Mouse (Mus musculus) embryo, embryonic 10.5 days (tissue): ENCODE results near the gene Nceh1.

Experiments
- DNase-seq: peaks from one replicate; pipeline ENCODE4 v3.0.0-alpha.2; 2015; ENCODE audit warnings: low spot score

Nceh1 gene

DNA sequence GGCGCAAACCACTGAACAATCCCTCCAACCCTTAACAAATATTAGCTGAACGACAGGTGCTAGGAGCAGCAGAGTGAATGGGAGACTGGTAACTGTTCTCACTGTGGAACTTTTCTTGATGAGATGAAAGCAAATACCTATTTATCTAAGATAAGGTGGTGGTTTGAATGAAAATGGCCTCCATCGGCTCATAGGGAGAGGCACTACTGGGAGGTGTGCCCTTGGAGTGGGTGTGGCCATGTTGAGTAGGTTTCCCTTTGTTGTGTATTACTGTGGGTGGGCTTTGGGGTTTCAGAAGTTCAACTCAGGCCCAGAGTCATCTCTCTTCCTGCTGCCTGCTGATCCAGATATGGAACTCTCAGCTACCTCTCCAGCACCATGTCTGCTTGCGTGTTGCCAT, 8.1 kb downstream of the Nceh1 start:
- no peak for DNase-seq

DNA sequence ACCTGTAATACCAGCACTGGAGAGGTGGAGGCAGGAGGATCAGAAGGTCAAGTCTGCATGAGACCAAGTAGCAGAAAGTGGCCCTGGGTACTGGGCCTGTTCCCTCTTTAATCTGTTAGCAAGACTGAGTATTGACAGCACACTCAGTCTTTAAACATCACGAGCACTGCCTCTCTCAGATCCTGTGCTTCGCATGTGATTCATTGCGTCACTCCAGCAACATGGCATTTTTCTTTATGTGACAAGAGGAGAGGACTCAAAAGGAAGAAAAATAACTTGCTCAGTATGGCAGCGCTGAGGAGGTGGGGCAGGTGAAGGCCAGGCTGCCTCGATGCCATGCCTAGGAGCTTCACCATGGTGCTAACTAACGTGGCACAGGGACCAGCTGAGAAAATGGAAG, 9.1 kb downstream of the Nceh1 start:
- no peak for DNase-seq

DNA sequence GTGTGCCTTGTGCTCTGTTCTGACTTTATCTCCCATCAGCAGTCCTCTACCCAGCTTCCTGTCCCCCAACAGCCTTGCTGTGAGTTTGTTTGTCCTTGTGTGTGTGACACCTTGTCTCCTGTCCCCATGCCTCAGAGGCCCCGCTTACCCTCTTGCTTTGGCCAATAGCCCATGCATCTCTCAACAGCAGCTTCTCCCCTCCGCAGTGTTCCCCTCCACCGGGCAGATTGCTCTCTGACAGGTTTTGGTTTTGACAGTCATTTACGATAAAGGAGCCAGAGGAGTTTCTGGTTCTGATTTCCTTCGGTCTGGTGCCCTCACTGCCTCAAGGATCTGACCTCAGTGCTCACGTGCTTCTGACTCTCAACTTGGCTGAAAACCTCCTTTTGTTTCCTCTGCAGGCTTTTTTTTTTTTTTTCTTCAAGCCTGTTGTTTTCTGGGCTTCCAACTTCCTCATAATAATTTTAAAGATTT, 11.1 kb downstream of the Nceh1 start:
- DNase-seq, result peak; percentile 19

DNA sequence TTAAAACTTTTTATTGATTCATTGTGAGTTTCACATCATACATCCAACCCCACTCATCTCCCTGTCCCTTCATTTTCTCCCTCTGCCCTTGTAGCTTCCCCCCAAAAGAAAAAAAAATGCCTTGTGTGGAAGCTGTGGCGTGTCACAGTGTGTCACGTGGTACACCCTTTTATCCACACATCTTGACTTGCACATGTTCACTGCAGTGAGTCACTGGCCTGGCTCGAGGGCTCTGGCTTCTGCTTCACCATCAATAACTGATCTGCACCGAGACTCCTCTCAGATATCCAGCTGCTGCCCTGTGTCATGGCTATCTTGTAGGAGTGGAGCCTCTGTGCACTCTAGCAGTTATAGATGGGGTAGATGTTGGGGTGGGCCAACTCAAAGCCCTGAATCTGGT, 12.4 kb downstream of the Nceh1 start:
- no peak for DNase-seq

DNA sequence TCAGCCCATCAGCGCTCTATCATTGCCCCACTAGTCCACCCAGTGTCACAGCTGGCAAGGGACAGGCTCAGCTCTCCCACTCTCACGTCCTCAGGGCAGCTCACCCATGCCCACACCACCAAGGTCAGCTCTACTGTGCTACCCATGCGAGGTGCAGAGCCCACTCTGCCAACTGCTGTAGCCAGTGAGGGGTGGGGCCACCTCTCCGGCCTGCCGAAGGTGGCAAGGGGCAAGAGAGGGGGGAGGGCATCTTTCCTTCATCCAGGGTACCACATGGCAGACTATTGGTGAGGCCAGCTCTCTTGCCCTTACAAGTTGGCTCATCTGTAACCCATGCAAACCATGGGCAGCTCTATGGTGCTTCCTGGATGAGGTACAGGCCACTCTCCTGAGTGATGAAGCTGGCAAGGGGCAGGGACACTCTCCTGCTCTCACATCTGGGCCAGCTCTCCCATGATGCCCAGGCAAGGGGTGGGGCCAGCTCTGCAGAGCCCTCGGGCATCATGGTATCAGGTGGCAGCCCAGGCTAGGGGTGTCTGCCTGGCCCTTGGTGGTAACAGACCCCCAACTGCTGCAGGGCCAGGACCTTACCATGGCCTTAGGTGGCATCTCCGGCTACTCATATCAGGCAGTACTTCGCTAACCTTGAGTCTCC, 12.9 kb downstream of the Nceh1 start:
- no peak for DNase-seq

DNA sequence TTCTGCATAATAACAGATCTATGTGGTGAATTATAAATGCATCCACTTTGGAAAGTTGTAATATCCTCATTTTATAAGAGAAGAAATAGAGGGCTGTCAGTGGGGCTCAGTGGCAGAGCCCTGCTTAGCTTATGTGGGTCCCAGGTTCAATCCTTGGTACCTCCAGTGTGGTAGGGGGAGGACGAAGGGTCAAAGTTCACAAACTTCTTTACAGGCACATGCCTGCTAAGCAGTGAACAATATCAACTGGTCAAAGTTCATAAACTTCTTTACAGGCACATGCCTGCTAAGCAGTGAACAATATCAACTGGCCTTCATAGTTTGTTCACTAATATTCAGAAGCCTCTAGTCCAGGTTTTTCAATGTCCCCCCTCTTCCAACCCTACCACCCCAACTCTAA, 13.8 kb downstream of the Nceh1 start:
- no peak for DNase-seq

DNA sequence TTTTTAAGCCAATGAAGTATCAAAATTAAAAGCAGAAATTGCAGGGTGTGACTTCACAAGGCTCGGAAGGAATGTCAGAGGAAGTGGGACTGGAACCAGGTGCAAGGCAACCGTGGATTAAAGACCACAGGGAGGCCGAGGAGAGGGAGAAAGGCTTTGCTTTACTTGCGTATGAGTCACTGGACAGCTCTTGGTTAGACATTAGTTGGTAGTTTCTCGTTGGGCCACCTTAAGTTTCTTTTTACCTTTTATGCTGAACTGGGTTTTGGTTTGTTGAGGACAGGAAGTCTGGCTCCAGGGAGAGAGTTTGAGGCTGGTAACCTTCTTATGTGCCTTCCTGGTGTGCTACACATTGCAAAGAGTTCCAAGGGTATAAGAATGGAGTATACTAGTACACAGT, 15.1 kb downstream of the Nceh1 start:
- DNase-seq, result no peak

DNA sequence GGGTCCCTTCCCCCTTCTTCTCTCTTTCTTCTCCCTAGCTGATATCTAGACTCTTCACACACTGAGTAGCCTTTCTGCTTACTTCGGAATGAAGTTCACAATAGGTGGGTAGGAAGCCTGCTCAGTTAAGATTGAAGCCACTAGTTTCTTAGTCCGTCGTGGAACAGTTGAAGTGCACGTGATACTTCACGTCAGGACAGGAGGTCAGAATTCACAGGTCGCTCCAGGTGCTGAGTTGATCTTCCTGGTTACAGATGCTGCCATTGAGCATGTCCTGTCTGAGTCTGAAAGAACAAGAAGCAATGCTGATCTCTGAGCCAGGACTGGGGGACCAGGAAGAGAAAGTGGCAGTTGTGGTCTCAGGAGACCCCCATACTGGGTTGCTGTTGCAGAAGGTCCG, 16.4 kb downstream of the Nceh1 start:
- DNase-seq, result no peak

DNA sequence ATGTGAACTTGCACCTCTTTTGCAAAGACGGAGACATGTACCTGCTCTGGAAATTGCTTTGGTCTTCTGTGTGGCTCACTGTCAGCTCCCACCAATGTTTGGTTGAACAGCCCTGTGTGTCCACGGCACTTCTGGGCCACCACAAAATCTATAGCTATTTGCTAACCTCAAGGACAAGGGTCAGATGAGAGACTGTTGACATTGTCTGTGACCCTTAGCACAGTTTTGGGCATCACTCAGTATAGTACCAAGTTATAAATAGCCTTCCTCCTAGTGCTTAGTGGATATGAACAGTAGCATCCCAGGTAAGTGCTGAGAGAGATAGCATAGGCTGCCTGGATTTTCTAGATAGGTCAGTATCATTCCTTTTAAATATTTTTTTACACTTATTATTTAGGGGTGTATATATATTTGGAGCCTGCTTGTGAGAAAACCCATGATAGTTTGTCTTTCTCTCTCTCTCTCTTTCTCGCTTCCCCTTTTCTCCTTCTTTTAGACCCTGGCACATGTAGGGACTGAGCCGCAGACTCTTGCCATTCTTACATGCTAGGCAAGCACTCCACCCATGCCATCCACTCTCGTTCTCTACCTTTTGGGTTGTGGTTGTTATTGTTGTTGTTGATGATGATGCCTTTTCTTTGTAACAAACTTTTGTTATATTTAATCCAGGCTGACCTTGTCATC, 19.1 kb downstream of the Nceh1 start:
- no peak for DNase-seq

DNA sequence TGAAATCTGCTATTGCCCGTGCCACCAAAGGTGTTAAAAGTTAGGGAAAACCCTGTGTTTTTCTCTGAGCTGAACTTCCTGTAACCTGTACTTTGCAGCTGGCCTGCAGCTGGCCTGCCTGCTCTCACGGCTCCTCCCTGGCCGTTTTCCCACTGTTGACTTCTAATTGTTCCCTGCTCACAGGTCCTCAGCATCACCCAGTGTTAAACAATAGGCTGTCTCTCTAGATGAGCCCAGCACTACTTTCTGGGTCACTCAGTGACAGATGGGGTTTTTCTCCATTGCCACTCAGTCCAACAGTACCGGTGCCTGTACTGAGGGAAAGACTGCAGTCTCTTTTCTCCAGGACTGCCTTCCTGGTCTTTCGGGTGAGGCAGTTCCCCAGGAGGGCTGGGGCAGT, 22.3 kb downstream of the Nceh1 start:
- DNase-seq, result peak; percentile 26

DNA sequence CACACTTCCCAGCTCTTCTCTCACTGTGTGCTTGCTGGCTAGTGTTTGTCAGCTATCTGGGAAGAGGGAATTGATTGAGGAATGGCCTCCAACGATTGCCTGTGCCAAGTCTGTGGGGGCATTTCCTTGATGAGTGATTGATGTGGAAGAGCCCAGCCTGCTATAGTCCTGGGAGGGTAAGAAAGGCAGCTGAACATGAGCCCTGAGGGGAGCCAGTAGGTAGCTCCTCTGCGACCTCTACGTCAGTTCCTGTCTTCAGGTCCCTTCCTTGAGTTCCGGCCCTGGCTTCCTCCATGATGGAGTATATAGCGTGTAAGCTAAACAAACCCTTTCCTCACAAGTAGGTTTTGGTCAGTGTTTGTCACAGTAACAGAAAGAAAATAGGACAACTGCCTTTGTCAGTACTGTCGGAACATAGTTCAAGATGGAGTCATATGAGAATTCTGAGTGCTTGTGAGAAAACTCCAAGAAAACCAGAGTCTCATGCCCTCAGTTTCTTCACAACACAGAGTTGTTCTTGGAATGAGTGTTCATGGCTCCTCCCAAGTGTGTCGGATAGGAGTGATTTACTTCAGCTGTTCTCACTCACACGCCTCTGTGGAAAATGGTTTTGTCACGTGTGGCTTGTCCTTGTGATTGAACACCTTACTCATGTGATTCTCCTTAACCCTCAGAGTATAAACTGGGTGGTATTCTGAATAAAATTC, 22.9 kb downstream of the Nceh1 start:
- DNase-seq, result no peak

DNA sequence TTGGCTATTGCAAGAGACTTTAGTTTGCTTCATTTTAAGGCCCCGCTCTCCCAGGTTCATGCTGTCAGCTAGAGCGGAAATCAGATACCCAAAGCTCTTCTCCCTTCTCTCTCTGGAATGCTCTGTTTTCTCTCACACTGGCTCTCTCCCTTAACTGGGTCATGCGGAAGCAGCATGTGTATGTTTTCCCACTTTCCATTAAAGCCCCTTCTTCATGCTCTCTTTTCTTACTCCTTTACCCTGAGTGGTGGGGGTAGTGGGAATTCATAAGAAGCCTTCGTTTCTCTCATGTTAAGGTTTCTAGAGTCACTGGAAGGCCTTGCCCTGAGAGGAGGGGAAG, 23.4 kb downstream of the Nceh1 start:
- no peak for DNase-seq

DNA sequence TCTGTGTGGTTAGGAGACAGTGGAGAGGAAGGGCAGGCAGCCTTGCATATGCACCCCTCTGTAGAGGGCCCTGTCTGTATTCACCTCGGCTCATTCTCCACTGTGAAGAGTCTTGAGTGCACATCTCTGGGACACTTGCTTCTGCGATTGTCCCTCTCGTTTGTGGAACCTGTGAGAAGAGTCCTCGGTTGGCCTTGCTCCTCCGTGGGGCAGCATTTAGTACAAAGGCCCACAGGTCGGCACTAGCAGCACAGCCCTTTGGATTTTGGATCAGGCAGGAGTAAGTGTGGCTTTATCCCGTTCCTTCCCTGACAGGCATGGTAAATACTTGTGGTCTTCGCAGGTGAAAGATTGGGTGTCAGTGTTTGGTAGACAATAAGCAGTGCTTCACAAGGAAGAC, 23.8 kb downstream of the Nceh1 start:
- no peak for DNase-seq

DNA sequence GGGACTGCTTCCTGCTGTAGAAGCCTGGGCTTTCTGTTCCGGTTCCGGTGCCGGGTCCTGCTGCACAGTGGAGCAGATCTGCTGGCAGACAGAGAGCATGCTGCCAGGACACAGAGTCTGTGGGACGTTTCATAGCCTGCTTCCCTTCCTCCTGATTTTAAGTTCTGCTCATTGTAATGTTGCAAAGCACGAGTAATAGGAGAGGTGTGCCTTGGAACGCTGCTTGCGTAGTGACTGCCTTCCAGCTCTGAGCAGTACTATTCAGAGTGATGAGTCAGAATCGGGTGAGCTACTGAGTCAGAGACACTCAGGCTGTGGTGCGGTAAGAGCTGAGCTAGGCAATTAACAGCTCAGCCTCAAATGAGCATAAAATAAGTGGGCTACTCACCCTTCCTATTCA, 26.9 kb downstream of the Nceh1 start:
- DNase-seq, result no peak

DNA sequence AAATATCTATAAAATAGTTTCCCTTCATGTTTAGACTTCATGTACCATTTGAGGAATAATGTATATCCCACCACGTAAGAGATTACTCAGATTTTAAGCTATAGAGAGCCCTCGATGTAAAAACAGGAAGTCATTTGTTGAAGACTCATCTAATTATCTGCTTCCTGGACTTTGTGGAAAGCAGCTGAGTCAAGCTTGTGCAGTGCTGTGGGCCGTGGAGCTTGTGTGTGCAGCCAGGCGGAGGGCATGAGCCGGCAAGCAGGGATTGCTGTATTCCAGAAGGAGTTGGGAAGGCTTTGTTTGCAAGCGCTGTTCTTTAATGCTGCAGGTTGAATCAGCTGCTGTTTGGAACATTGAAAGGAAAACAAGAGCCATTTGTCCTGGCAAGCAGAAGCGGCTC, 27.5 kb downstream of the Nceh1 start:
- no peak for DNase-seq

DNA sequence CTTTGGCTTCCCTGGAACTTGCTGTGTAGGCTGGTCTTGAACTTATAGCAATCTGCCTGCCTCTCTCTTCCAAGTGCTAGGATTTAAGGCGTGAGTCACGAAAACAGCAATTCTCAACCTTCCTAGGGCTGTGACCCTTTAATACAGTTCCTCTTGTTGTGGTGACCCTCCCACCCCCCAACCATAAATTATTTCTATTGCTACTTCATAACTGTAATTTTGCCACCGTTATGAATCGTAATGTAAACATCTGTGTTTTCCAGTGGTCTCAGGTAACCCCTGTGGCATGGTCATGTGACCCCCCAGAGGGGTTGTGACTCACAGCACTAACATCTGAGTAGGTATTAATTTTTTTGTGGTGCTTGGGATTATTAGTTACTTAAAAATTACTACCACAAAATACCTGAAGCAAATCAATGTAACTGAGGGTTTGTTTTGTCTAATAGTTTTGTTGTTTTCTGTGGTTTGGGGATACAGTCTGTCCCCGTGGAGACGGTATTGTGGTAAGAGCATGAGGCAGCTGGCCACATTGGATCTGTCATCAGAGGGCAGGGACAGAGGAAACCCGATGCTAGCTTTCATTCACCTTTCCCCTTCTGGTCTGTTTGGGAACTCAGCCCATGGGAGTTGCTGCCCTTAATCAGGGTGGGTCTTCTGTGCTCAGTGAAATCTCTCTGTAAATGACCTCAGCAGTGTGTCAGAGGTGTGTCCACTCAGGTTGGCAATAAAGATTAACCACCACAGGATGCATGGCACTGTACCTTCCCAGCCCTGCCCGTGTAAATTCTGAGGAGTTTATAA, 31.5 kb downstream of the Nceh1 start:
- DNase-seq, result no peak

DNA sequence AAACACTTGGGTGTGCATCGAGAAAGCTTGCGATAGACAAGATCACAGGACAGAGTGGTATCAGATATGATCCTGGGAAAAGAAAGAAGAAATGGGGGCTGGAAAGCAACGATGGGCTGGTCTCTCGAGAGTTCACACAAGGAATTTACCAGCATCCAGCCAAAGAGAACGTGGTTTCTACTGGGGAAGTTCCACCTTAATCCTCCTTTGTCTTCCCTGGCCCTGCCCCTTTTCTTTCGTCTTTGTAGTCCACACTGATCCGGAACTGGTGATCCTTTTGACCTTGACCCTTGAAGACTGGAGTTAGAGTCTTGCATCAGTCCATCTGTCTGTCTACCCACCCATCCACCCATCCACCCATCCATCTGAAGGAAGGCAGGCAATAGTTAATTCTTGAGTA, 34.6 kb downstream of the Nceh1 start:
- no peak for DNase-seq

DNA sequence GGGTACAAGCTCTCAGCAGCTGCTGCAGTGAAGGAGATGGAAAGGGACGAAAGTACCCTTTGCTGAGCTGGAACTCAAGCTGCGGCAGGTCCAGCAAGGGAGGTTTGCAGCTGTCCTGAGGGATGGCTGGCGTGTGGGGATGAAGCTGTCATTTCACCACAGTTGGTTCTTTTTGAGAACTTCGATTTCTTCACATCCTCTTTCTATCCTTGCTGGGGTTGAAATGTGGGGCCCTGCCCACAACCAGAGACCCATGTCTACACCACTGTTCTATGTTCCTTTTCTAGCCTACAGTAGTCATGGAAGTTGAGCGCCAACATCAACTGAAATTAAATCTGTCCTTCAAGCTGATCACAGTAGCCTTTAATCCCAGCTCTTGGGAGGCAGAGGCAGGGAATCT, 35.8 kb downstream of the Nceh1 start:
- no peak for DNase-seq

DNA sequence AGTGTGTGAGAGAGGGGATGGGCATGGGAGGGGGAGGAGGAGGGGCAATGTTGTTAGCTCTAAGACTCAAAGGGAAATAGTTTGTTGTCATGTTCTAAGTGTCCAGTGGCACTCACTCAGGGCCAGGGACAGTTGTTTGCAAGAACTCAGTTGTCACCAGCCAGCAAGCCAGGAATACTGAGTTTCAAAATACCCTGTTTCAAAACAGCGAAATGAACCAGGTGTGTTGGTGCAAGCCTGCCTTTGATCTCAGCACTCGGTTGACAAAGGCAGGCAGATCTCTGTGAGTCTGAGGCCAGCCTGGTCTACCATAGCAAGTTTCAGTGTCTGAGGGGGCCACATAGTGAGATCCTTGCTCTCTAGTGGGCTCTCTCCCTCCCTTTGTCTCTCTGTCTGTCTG, 39.3 kb downstream of the Nceh1 start:
- DNase-seq, result no peak

DNA sequence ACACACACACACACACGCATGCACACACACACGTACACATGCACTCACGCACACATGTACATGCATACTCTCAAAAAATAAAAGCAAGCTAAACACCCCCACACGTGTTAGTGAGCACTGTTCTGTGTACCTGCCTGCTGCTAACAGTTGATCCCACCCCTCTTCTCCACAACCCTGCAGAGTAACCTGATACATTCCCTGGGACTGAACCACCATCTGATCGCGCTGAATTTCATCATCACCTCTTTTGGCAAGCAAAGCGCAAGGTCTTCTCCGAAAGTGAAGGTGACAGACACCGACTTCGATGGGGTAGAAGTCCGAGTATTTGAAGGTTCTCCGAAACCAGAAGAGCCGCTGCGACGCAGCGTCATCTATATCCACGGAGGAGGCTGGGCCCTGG, 39.7 kb downstream of the Nceh1 start:
- DNase-seq, result no peak

DNA sequence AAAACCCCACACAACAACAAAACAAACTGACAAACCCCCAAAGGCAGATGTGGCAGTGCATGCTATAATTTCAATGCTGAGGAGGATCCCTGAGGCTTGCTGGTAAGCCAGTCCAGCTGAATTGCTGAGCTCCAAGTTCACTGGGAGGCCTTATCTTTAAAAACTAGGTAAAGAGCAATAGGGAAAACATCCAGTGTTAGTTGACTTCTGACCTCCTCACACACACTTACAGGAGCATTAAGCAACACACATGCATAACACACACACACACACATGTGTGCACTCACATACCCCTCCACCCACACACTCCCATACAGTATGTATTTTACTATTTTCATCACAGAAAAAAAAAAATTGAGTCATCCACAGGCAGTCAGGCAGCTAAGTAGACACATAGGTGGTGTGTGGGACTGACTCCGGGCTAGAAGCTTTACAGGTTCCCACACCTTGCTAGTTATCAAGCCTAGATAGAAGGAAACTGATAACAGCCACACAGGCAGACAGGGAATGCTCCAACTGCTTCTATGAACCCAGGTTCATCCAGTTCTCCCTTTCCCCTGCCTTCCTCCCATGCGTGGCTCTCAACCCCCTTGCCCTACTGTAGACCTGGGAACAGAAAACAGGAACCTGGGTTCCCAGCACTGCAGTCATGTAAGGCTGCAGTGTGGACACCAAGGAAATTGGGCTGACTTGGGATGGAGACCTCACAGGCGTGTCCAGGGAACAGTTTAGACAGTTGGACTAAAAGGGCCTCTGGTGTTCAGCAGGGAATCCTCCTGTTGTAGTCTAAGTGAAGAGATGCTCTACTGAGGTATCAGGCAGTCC, 45.1 kb downstream of the Nceh1 start:
- no peak for DNase-seq
